Mouse (Mus musculus) liver, embryonic 14.5 days (tissue): ENCODE measurements around the gene Btbd9.
A peak's percentile ranks its signal among the peaks of the same experiment; 100 is the strongest.

ENCODE experiments used
- CTCF ChIP-seq: IDR thresholded peaks from 2 replicates; pipeline ENCODE4 v1.5.1; 2016; ENCODE audit warnings: antibody characterized with exemption, low read depth, control low read depth
- EP300 ChIP-seq: IDR thresholded peaks from 2 replicates; pipeline ENCODE4 v1.6.1; 2016; ENCODE audit warnings: antibody characterized with exemption, low read depth

DNA sequence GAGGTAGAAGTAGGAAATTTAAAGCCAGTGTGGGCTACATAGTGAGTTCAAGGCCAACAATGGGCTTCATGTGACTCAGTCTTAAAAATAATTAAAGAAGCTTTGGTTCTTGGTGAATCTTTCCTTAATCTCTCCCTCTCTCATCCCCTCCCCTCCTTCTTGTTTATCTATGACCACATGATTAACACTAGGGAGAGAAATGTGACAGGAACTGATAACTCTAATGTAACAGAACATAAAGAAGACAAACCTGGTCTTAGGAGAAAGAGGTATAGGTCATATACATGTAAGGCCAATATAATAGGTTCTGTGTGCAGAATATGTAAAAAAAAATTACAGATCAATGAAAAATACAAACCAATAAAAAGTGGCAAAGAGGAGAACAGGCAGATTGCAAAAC, 37.1 kb upstream of the Btbd9 start:
- TF ChIP-seq CTCF, result no peak
- TF ChIP-seq EP300, result peak; percentile 91
